Mouse (Mus musculus) heart, embryonic 15.5 days (tissue): ENCODE results near the gene Col4a2. TPM values are rescaled to one million over a fixed set of nuclear protein-coding genes. Genes with fewer than 3 reads are reported as not detected.

Source experiments
- ATAC-seq: fragments of 200-750 bp; cut with Nextera tagmentation; replicated peaks from 2 replicates; pipeline ENCODE4 v1.8.0; 2017; ENCODE audit warnings: low read depth, moderate TSS enrichment; ENCODE audit not compliant: insufficient number of reproducible peaks, insufficient read depth, low FRiP score
- H3K27ac ChIP-seq: fragments of 300-500 bp; sonication (generic); 2 replicates; pipeline ENCODE4 v1.5.1; 2015; ENCODE audit warnings: mild to moderate bottlenecking, inconsistent platforms
- H3K27me3 ChIP-seq: fragments of 300-500 bp; sonication (generic); 2 replicates; pipeline ENCODE4 v1.6.1; 2015; ENCODE audit warnings: inconsistent platforms
- H3K36me3 ChIP-seq: fragments of 300-500 bp; sonication (generic); 2 replicates; pipeline ENCODE4 v1.6.1; 2015; ENCODE audit warnings: mild to moderate bottlenecking, inconsistent platforms
- H3K4me1 ChIP-seq: fragments of 300-500 bp; sonication (generic); replicated peaks from 2 replicates; pipeline ENCODE4 v1.6.1; 2015; ENCODE audit warnings: inconsistent platforms
- H3K4me2 ChIP-seq: fragments of 300-500 bp; sonication (generic); 2 replicates; pipeline ENCODE4 v1.6.1; 2015; ENCODE audit warnings: inconsistent platforms, mild to moderate bottlenecking, moderate library complexity
- H3K4me3 ChIP-seq: fragments of 300-500 bp; sonication (generic); 2 replicates; pipeline ENCODE4 v1.5.1; 2015; ENCODE audit warnings: mild to moderate bottlenecking, inconsistent platforms
- H3K9ac ChIP-seq: fragments of 300-500 bp; sonication (generic); 2 replicates; pipeline ENCODE4 v1.6.1; 2015; ENCODE audit warnings: mild to moderate bottlenecking, inconsistent platforms
- H3K9me3 ChIP-seq: fragments of 300-500 bp; sonication (generic); replicated peaks from 2 replicates; pipeline ENCODE4 v1.6.1; 2016; ENCODE audit warnings: inconsistent platforms
- WGBS: fragments of 180-500 bp; shearing (Covaris S2); methylation state at CpG from one replicate; pipeline ENCODE4 v1.1.7; 2015; ENCODE audit warnings: mixed read lengths; 5-methylcytosine and 5-hydroxymethylcytosine counted together
- polyA plus RNA-seq: library from polyadenylated mRNA; unstranded; fragments of >200 nt; fragmentation: Nextera tagmentation; extraction: Ambion mirVana; gene quantifications from 2 replicates; pipeline ENCODE4 v1.2.1, GENCODE M21; 2015

The Col4a2 gene
- polyA plus RNA-seq, 1 experiment from 2014 or later, result 89.8 TPM

GRCm38 (mm10) chr8:11402220-11402619 lies 89.6 kb downstream of the Col4a2 start:
- Histone ChIP-seq H3K9ac (no peak overlapping the region), H3K4me2 (no peak overlapping the region), H3K27ac (no peak overlapping the region), H3K36me3 (peaks cover 11% of the 10 kb centered on the region; the same call in 1 of the 2 replicates), H3K4me1 (peaks cover 53% of the 10 kb centered on the region), H3K4me3 (no peak overlapping the region), H3K9me3 (no peaks in the 10 kb centered on the region), H3K27me3 (no peaks in the 10 kb centered on the region)
- ATAC-seq, result no peak
- WGBS, result 89% methylated on average over 4 of the region's 4 CpGs

GRCm38 (mm10) chr8:11403813-11404212 lies 91.2 kb downstream of the Col4a2 start:
- H3K4me3 ChIP-seq, result no peak overlapping the region
- H3K4me2 ChIP-seq, result no peak overlapping the region
- 92% methylated on average over 9 of the region's 9 CpGs for WGBS
- no peaks in the 10 kb centered on the region for H3K9me3 ChIP-seq
- ATAC-seq, result no peak
- no peaks in the 10 kb centered on the region for H3K27me3 ChIP-seq
- peaks cover 21% of the 10 kb centered on the region for H3K36me3 ChIP-seq
- H3K9ac ChIP-seq, result no peak overlapping the region
- H3K27ac ChIP-seq, result no peak overlapping the region
- H3K4me1 ChIP-seq, result peaks cover 49% of the 10 kb centered on the region

- Histone ChIP-seq H3K27me3 (no peaks in the 10 kb centered on the region), H3K9ac (no peak overlapping the region), H3K9me3 (no peaks in the 10 kb centered on the region), H3K4me2 (no peak overlapping the region), H3K4me1 (peaks cover 42% of the 10 kb centered on the region), H3K27ac (peak overlapping the region; percentile 71), H3K36me3 (peaks cover 26% of the 10 kb centered on the region), H3K4me3 (no peak overlapping the region)
- no peak for ATAC-seq
- 70% methylated on average over 4 of the region's 4 CpGs for WGBS
Observed at GRCm38 (mm10) chr8:11404614-11405013, 92.0 kb downstream of the Col4a2 start.

- H3K27me3 ChIP-seq, result no peaks in the 10 kb centered on the region
- H3K36me3 ChIP-seq, result peaks cover 38% of the 10 kb centered on the region
- H3K9ac ChIP-seq, result peak overlapping the region; percentile 27; the same call in 1 of the 2 replicates
Observed at GRCm38 (mm10) chr8:11405722-11406481, 93.3 kb downstream of the Col4a2 start.

GRCm38 (mm10) chr8:11411504-11412124 lies 99.0 kb downstream of the Col4a2 start:
- WGBS, result 65% methylated on average over 12 of the region's 12 CpGs
- peaks cover 51% of the 10 kb centered on the region for H3K36me3 ChIP-seq
- H3K27ac ChIP-seq, result peak overlapping the region; percentile 47

More at GRCm38 (mm10) chr8:11405722-11406481, 93.3 kb downstream of the Col4a2 start:
- Histone ChIP-seq H3K4me3 (no peak overlapping the region), H3K27ac (peak overlapping the region; percentile 71), H3K4me1 (peaks cover 29% of the 10 kb centered on the region), H3K4me2 (no peak overlapping the region), H3K9me3 (no peaks in the 10 kb centered on the region)
- peak; percentile 77 for ATAC-seq
- 32% methylated on average over 13 of the region's 13 CpGs for WGBS

GRCm38 (mm10) chr8:11412450-11412849 lies 99.8 kb downstream of the Col4a2 start:
- Histone ChIP-seq H3K9me3 (no peaks in the 10 kb centered on the region), H3K27ac (peak overlapping the region; percentile 47), H3K36me3 (peaks cover 56% of the 10 kb centered on the region), H3K4me3 (no peak overlapping the region), H3K4me2 (no peak overlapping the region), H3K27me3 (no peaks in the 10 kb centered on the region), H3K9ac (no peak overlapping the region), H3K4me1 (peaks cover 23% of the 10 kb centered on the region)
- WGBS, result 40% methylated on average over 5 of the region's 5 CpGs
- no peak for ATAC-seq

More at GRCm38 (mm10) chr8:11411504-11412124, 99.0 kb downstream of the Col4a2 start:
- peaks cover 29% of the 10 kb centered on the region for H3K4me1 ChIP-seq
- ATAC-seq, result no peak
- no peak overlapping the region for H3K4me3 ChIP-seq
- no peak overlapping the region for H3K4me2 ChIP-seq
- no peak overlapping the region for H3K9ac ChIP-seq
- H3K27me3 ChIP-seq, result no peaks in the 10 kb centered on the region
- no peaks in the 10 kb centered on the region for H3K9me3 ChIP-seq

GRCm38 (mm10) chr8:11414304-11414703 lies 101.7 kb downstream of the Col4a2 start:
- no peak overlapping the region for H3K4me3 ChIP-seq
- ATAC-seq, result no peak
- no peaks in the 10 kb centered on the region for H3K9me3 ChIP-seq
- H3K27ac ChIP-seq, result no peak overlapping the region
- H3K27me3 ChIP-seq, result no peaks in the 10 kb centered on the region
- no peak overlapping the region for H3K9ac ChIP-seq
- WGBS, result 65% methylated on average over 8 of the region's 8 CpGs
- H3K4me2 ChIP-seq, result no peak overlapping the region
- peaks cover 40% of the 10 kb centered on the region for H3K36me3 ChIP-seq
- peaks cover 33% of the 10 kb centered on the region for H3K4me1 ChIP-seq

- H3K4me3 ChIP-seq, result no peak overlapping the region
- peaks cover 36% of the 10 kb centered on the region for H3K36me3 ChIP-seq
- H3K4me2 ChIP-seq, result no peak overlapping the region
- no peak for ATAC-seq
- peaks cover 38% of the 10 kb centered on the region for H3K4me1 ChIP-seq
- H3K9ac ChIP-seq, result no peak overlapping the region
- H3K27me3 ChIP-seq, result no peaks in the 10 kb centered on the region
- H3K27ac ChIP-seq, result no peak overlapping the region
- 83% methylated on average over 10 of the region's 10 CpGs for WGBS
- H3K9me3 ChIP-seq, result no peaks in the 10 kb centered on the region
Observed at GRCm38 (mm10) chr8:11415089-11415488, 102.5 kb downstream of the Col4a2 start.

GRCm38 (mm10) chr8:11417762-11418161 lies 105.2 kb downstream of the Col4a2 start:
- ATAC-seq, result no peak
- H3K27ac ChIP-seq, result no peak overlapping the region
- WGBS, result 77% methylated on average over 13 of the region's 13 CpGs

GRCm38 (mm10) chr8:11419232-11419631 lies 106.6 kb downstream of the Col4a2 start:
- 24% methylated on average over 6 of the region's 6 CpGs for whole genome bisulfite sequencing
- Histone ChIP-seq H3K4me3 (no peak overlapping the region), H3K36me3 (peaks cover 51% of the 10 kb centered on the region), H3K27ac (peak overlapping the region; percentile 78), H3K9ac (peak overlapping the region; percentile 14; the same call in 1 of the 2 replicates), H3K4me1 (peaks cover 26% of the 10 kb centered on the region), H3K27me3 (no peaks in the 10 kb centered on the region), H3K9me3 (no peaks in the 10 kb centered on the region), H3K4me2 (0 out of 2 replicates have a peak overlapping the region, but pooled peaks have one; percentile 36)
- ATAC-seq, result peak; percentile 72

More at GRCm38 (mm10) chr8:11417762-11418161, 105.2 kb downstream of the Col4a2 start:
- no peaks in the 10 kb centered on the region for H3K9me3 ChIP-seq
- H3K9ac ChIP-seq, result no peak overlapping the region
- H3K4me3 ChIP-seq, result no peak overlapping the region
- H3K36me3 ChIP-seq, result peaks cover 41% of the 10 kb centered on the region
- no peaks in the 10 kb centered on the region for H3K27me3 ChIP-seq
- no peak overlapping the region for H3K4me2 ChIP-seq
- H3K4me1 ChIP-seq, result peaks cover 36% of the 10 kb centered on the region

GRCm38 (mm10) chr8:11419645-11420044 lies 107.0 kb downstream of the Col4a2 start:
- Histone ChIP-seq H3K4me3 (no peak overlapping the region), H3K4me1 (peaks cover 25% of the 10 kb centered on the region), H3K36me3 (peaks cover 50% of the 10 kb centered on the region), H3K4me2 (no peak overlapping the region), H3K27me3 (no peaks in the 10 kb centered on the region), H3K9me3 (no peaks in the 10 kb centered on the region), H3K9ac (no peak overlapping the region), H3K27ac (peak overlapping the region; percentile 78)
- WGBS, result 15% methylated on average over 2 of the region's 2 CpGs
- peak; percentile 51 for ATAC-seq
